ENCODE assay signal across 11 mouse cellular contexts in the genomic region with DNA sequence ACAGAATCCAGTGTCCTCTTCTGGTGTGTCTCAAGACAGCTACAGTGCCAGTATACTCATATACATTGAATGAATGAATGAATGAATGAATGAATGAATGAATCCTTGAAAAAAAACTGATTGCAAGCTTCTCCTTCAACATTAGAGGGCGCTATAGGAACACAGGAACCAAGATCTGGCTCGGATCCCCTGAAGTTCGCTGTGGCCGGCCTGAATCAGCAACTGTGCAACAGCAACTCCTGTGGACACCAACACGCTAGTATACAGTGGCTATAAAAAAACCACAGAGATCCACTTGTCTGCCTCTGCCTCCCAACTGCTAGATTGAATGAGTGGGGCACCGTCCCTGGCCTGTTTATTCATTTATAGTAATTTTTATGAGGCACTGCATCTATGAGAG. TPM values are rescaled to one million over a fixed set of nuclear protein-coding genes. Genes with fewer than 3 reads are reported as not detected.
DNase-seq lines count a peak whose midpoint lies in the region; ATAC-seq and TF ChIP-seq lines count a peak whose summit lies in the region.
"Had no signal": no experiment of that assay in that cellular context is flagged by ENCODE, and none has a peak within 500 bp of the region (broad histone marks: within the 10 kb centered on the region; RNA-seq: fewer than 3 reads in every experiment).

No protein-coding gene starts in this region.

- no peak for TF ChIP-seq POLR2A in spleen, adult 2 months (IDR thresholded peaks at IDR 0.05; ENCODE audit: low read depth, low read length)

- no peaks in the 10 kb centered on the region for H3K27me3 ChIP-seq in kidney, embryonic 15.5 days
- no peaks in the 10 kb centered on the region for H3K27me3 ChIP-seq in spleen, adult 2 months (ENCODE audit: control insufficient read depth, insufficient read depth, low read length)
- H3K27me3 ChIP-seq: heart, embryonic 15.5 days; neural tube, embryonic 12.5 days had no signal

- H3K9me3 ChIP-seq in kidney, embryonic 15.5 days (replicated peaks): no peaks in the 10 kb centered on the region
- H3K9me3 ChIP-seq: heart, embryonic 15.5 days; neural tube, embryonic 12.5 days had no signal

- H3K4me2 ChIP-seq in kidney, embryonic 15.5 days: 0 out of 2 replicates have a peak overlapping the region, but pooled peaks have one; percentile 10
- H3K4me2 ChIP-seq: heart, embryonic 15.5 days; neural tube, embryonic 12.5 days had no signal

- 0 out of 2 replicates have a peak, but pooled peaks have one; percentile 44 for TF ChIP-seq CTCF in spleen, adult 2 months (IDR thresholded peaks at IDR 0.05; ENCODE audit: extremely low read depth, insufficient read depth, insufficient read length, insufficient replicate concordance)

- H3K9ac ChIP-seq in kidney, embryonic 15.5 days: no peak overlapping the region
- H3K9ac ChIP-seq: heart, embryonic 15.5 days; neural tube, embryonic 12.5 days had no signal

- no peak overlapping the region for H3K4me3 ChIP-seq in kidney, embryonic 15.5 days (replicated peaks)
- H3K4me3 ChIP-seq in spleen, adult 2 months (ENCODE audit: extremely low read depth, insufficient read depth, insufficient read length): no peak overlapping the region
- H3K4me3 ChIP-seq: heart, embryonic 15.5 days; neural tube, embryonic 12.5 days had no signal

- 13% methylated on average over 6 of the region's 6 CpGs for WGBS in kidney, embryonic 15.5 days
- WGBS in spleen, adult 2 months: 15% methylated on average over 6 of the region's 6 CpGs

- ATAC-seq in CD4-positive, CD25-positive, alpha-beta regulatory T cell, adult 4 months: no peak
- ATAC-seq in kidney, embryonic 15.5 days (replicated peaks; ENCODE audit: low FRiP score): no peak

- peaks cover 3% of the 10 kb centered on the region; the same call in 1 of the 2 replicates for H3K4me1 ChIP-seq in kidney, embryonic 15.5 days
- no peaks in the 10 kb centered on the region for H3K4me1 ChIP-seq in spleen, adult 2 months (ENCODE audit: control insufficient read depth, insufficient read depth, insufficient read length)
- H3K4me1 ChIP-seq: heart, embryonic 15.5 days; neural tube, embryonic 12.5 days had no signal

- peak; percentile 13 for DNase-seq in CD4-positive, CD25-positive, alpha-beta regulatory T cell, adult 2 months (ENCODE audit: low read depth, low spot score)
- peak; percentile 34 for DNase-seq in right cerebral cortex, adult 18-20 months
- no peak for DNase-seq in right cerebral cortex, postnatal 36 days (ENCODE audit: low spot score in 2 of 2)
- DNase-seq in embryo, embryonic 11.5 days (ENCODE audit: low read depth, low spot score): peak; percentile 22
- peak; percentile 12 for DNase-seq in lung, postnatal 25 days (ENCODE audit: low spot score)
- peak in 1 of 2 experiments; percentile 23 for DNase-seq in spleen, adult 2 months (ENCODE audit: low read depth in 1 of 2, low spot score in 2 of 2)

- H3K36me3 ChIP-seq in kidney, embryonic 15.5 days: no peaks in the 10 kb centered on the region
- H3K36me3 ChIP-seq in spleen, adult 2 months (ENCODE audit: control insufficient read depth, insufficient read depth, low read length): no peaks in the 10 kb centered on the region
- H3K36me3 ChIP-seq: heart, embryonic 15.5 days; neural tube, embryonic 12.5 days had no signal

- no peak overlapping the region for H3K27ac ChIP-seq in kidney, embryonic 15.5 days
- no peak overlapping the region for H3K27ac ChIP-seq in spleen, adult 2 months (ENCODE audit: insufficient read depth, low read length)
- H3K27ac ChIP-seq: heart, embryonic 15.5 days; neural tube, embryonic 12.5 days had no signal

RNA-seq across cellular contexts. Expression of a gene that starts 6.2 kb away (rescaled TPM):
- not detected for polyA plus RNA-seq in CD4-positive, CD25-positive, alpha-beta regulatory T cell, adult 4 months (2017; shearing (Covaris generic))
- 3.4 and 4.0 TPM in 2 replicates for polyA plus RNA-seq in kidney, embryonic 15.5 days (2015; fragmentation: Nextera tagmentation; extraction: Ambion mirVana)
- 0.06 TPM in 1 of 2 replicates, not detected in the other for polyA plus RNA-seq in spleen, adult 2 months (2012; rRNA removed)
- polyA plus RNA-seq: C2C12; heart, embryonic 15.5 days had no signal

RNA-seq across cellular contexts. Expression of a gene that starts 26.3 kb away (rescaled TPM):
- not detected for polyA plus RNA-seq in CD4-positive, CD25-positive, alpha-beta regulatory T cell, adult 4 months (2017; shearing (Covaris generic))
- polyA plus RNA-seq in kidney, embryonic 15.5 days (2015; fragmentation: Nextera tagmentation; extraction: Ambion mirVana): 0.10 and 0.12 TPM in 2 replicates
- polyA plus RNA-seq in spleen, adult 2 months (2012; rRNA removed): not detected in 2 replicates
- polyA plus RNA-seq: C2C12; heart, embryonic 15.5 days; neural tube, embryonic 12.5 days had no signal

RNA-seq across cellular contexts. Expression of a gene that starts 34.5 kb away (rescaled TPM):
- under 1 TPM in 1 of 2 experiments, not detected in 1; 0.16 TPM for polyA plus RNA-seq in CD4-positive, CD25-positive, alpha-beta regulatory T cell, adult 4 months (2017; shearing (Covaris generic))
- polyA plus RNA-seq in kidney, embryonic 15.5 days (2015; fragmentation: Nextera tagmentation; extraction: Ambion mirVana): 9.3 TPM in 2 replicates
- 0.11 TPM in 1 of 2 replicates, not detected in the other for polyA plus RNA-seq in spleen, adult 2 months (2012; rRNA removed)
- polyA plus RNA-seq: C2C12; heart, embryonic 15.5 days; neural tube, embryonic 12.5 days had no signal

Comparison
In these comparisons a context has a peak if more than half of its experiments do, and no peak if none do; other contexts are left out.
1. DNase-seq: peak in CD4-positive, CD25-positive, alpha-beta regulatory T cell, adult 2 months (single experiment), right cerebral cortex, adult 18-20 months (single experiment), embryo, embryonic 11.5 days (single experiment) and lung, postnatal 25 days (single experiment); none in right cerebral cortex, postnatal 36 days (0 of 2).